Mouse (Mus musculus) liver, embryonic 14.5 days (tissue): ENCODE measurements around the gene Gm10271.

Source experiments
- CTCF ChIP-seq: IDR thresholded peaks from 2 replicates; pipeline ENCODE4 v1.5.1; 2016; ENCODE audit warnings: antibody characterized with exemption, low read depth, control low read depth
- EP300 ChIP-seq: IDR thresholded peaks from 2 replicates; pipeline ENCODE4 v1.6.1; 2016; ENCODE audit warnings: antibody characterized with exemption, low read depth

DNA sequence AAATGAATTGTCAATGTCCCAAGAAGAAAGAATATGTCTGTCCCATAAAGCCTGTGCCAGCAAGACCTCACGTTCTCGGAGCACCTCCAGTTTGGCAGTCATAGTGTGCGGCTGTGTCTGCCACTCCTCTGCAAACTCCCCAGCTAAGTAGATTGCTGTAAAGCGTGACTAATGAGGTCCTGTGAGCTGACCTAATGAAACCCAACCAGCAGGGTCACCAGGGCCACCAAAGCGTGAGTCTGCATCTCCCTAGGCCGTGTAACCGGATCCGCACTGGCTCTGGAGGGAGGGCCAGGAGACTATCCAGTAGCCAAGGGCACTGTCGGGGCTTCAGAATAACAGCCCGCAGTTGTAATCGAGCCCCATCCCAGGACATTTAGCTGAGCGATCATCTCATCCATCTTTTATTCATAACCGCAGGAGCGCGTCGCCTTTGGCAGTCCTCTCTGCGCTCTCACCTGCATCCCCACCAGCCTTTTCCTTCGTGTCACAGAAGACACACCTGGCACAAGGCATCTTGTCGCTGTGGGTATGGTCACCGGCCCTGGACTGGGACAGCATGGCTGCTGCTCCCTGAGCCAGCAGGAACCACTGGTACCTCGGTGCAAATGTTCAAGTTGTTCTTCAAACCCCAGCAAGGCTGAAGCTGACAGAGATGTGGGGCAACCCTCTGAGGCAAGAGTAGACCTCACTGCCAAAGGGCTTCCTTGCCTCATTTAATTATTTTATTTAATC is 48.8 kb upstream of the Gm10271 start:
- TF ChIP-seq CTCF (no peak), EP300 (no peak)
